Mouse (Mus musculus) lung, adult 2 months (tissue): Measurements from ENCODE around the gene Cope. TPM values are rescaled to one million over a fixed set of nuclear protein-coding genes. Genes with fewer than 3 reads are reported as not detected.

Source experiments
- DNase-seq: peaks from one replicate; pipeline ENCODE4 v3.0.0; 2022
- H3K4me1 ChIP-seq: fragments of 200-500 bp; 2 replicates; pipeline ENCODE4 v1.6.1; 2011; ENCODE audit warnings: low read length; ENCODE audit not compliant: control insufficient read depth, insufficient read depth
- H3K4me3 ChIP-seq: fragments of 200-500 bp; replicated peaks from 2 replicates; pipeline ENCODE3; 2011; ENCODE audit warnings: low read depth, mild to moderate bottlenecking, control low read depth, low read length; ENCODE audit errors: extremely low read depth
- CTCF ChIP-seq: fragments of 200-500 bp; IDR thresholded peaks from 2 replicates; pipeline ENCODE4 v1.5.1; 2011; ENCODE audit warnings: mild to moderate bottlenecking, low read length, control low read depth; ENCODE audit not compliant: insufficient read depth
- POLR2A ChIP-seq: fragments of 200-500 bp; IDR thresholded peaks from 2 replicates; pipeline ENCODE4 v1.6.1; 2011; ENCODE audit warnings: low read depth, mild to moderate bottlenecking, control low read depth, low read length, borderline replicate concordance; ENCODE audit errors: extremely low read depth
- WGBS: fragments of 180-500 bp; shearing (Covaris S2); methylation state at CpG from one replicate; pipeline ENCODE4 v1.1.7; 2018; 5-methylcytosine and 5-hydroxymethylcytosine counted together
- polyA plus RNA-seq: library from polyadenylated mRNA; depleted of rRNA; stranded (reverse); fragments of >200 nt; gene quantifications from 2 replicates; pipeline ENCODE4 v1.2.3, GENCODE M21; 2012; rRNA removed

The Cope gene
- 308 and 342 TPM in 2 replicates for polyA plus RNA-seq

- TF ChIP-seq POLR2A, result peak; percentile 79; the same call in 1 of the 2 replicates
- no peak for TF ChIP-seq CTCF
- DNase-seq, result peak; percentile 96
- WGBS, result under 1% methylated on average over 40 of the region's 40 CpGs
- H3K4me1 ChIP-seq, result peaks cover 7% of the 10 kb centered on the region
- H3K4me3 ChIP-seq, result peak within 1 kb of the TSS; percentile 99
These were observed at the start of gene Cope, which contains the start of gene Ddx49 for GRCm38 (mm10) chr8:70302358-70302890. TSS of gene Cope (plus strand) at chr8:70302518. TSS of gene Ddx49 (minus strand) at chr8:70302489.

- 69% methylated on average over 1 of the region's 1 CpGs for WGBS
- DNase-seq, result no peak
- H3K4me3 ChIP-seq, result no peak overlapping the region
- peaks cover 9% of the 10 kb centered on the region for H3K4me1 ChIP-seq
- TF ChIP-seq CTCF (no peak), POLR2A (no peak)
These were observed 47.7 kb upstream of the Cope start for GRCm38 (mm10) chr8:70254628-70255027.

- TF ChIP-seq CTCF (no peak), POLR2A (no peak)
- 62% methylated on average over 3 of the region's 3 CpGs for WGBS
- Histone ChIP-seq H3K4me3 (no peak overlapping the region), H3K4me1 (peaks cover 9% of the 10 kb centered on the region)
- no peak for DNase-seq
These were observed 44.9 kb upstream of the Cope start for GRCm38 (mm10) chr8:70257456-70257855.

- no peak for DNase-seq
- Histone ChIP-seq H3K4me1 (peaks cover 9% of the 10 kb centered on the region), H3K4me3 (no peak overlapping the region)
- TF ChIP-seq CTCF, result no peak
- TF ChIP-seq POLR2A, result no peak
- 40% methylated on average over 5 of the region's 5 CpGs for WGBS
These were observed 43.7 kb upstream of the Cope start for GRCm38 (mm10) chr8:70258600-70258999.

GRCm38 (mm10) chr8:70259043-70259442 is 43.3 kb upstream of the Cope start:
- TF ChIP-seq POLR2A (no peak), CTCF (no peak)
- H3K4me1 ChIP-seq, result peaks cover 9% of the 10 kb centered on the region
- H3K4me3 ChIP-seq, result no peak overlapping the region
- DNase-seq, result no peak
- 46% methylated on average over 2 of the region's 2 CpGs for WGBS

GRCm38 (mm10) chr8:70267674-70268073 is 34.6 kb upstream of the Cope start:
- TF ChIP-seq POLR2A (no peak), CTCF (no peak)
- H3K4me3 ChIP-seq, result no peak overlapping the region
- DNase-seq, result no peak
- no peaks in the 10 kb centered on the region; the same call in 1 of the 2 replicates for H3K4me1 ChIP-seq
- WGBS, result 73% methylated on average over 3 of the region's 3 CpGs

GRCm38 (mm10) chr8:70268311-70268710 is 34.0 kb upstream of the Cope start:
- H3K4me1 ChIP-seq, result peaks cover 4% of the 10 kb centered on the region; the same call in 1 of the 2 replicates
- DNase-seq, result no peak
- 62% methylated on average over 5 of the region's 5 CpGs for WGBS
- no peak overlapping the region for H3K4me3 ChIP-seq
- TF ChIP-seq CTCF (no peak), POLR2A (no peak)

- WGBS, result 19% methylated on average over 11 of the region's 11 CpGs
- no peak overlapping the region for H3K4me3 ChIP-seq
- DNase-seq, result no peak
- H3K4me1 ChIP-seq, result peaks cover 6% of the 10 kb centered on the region; the same call in 1 of the 2 replicates
- TF ChIP-seq POLR2A, result no peak
- TF ChIP-seq CTCF, result peak; percentile 72
These were observed 33.3 kb upstream of the Cope start for GRCm38 (mm10) chr8:70268799-70269565.

- TF ChIP-seq POLR2A, result no peak
- TF ChIP-seq CTCF, result no peak
- whole genome bisulfite sequencing, result 23% methylated on average over 3 of the region's 3 CpGs
- H3K4me3 ChIP-seq, result no peak overlapping the region
- peaks cover 14% of the 10 kb centered on the region for H3K4me1 ChIP-seq
- DNase-seq, result no peak
These were observed 29.4 kb upstream of the Cope start for GRCm38 (mm10) chr8:70272949-70273348.

GRCm38 (mm10) chr8:70274350-70274749 is 28.0 kb upstream of the Cope start:
- no peak for DNase-seq
- TF ChIP-seq CTCF (no peak), POLR2A (no peak)
- Histone ChIP-seq H3K4me1 (peaks cover 14% of the 10 kb centered on the region), H3K4me3 (no peak overlapping the region)
